Mouse (Mus musculus) CD8-positive naive resting alpha-beta T cell, adult 2 months (primary cell): ENCODE results near the gene Gclm.
A peak's percentile ranks its signal among the peaks of the same experiment; 100 is the strongest.
"Not testable (repeated sequence)": the region's sequence is repeated elsewhere in the genome, so short reads cannot be mapped to it uniquely, and the experiment has no call there.

Source experiments
- DNase-seq, 2 experiments: peaks; one replicate each; pipeline ENCODE4 v3.0.0; 2022; ENCODE audit warnings: low read depth in 2 of 2, low spot score in 2 of 2

The Gclm gene

DNA sequence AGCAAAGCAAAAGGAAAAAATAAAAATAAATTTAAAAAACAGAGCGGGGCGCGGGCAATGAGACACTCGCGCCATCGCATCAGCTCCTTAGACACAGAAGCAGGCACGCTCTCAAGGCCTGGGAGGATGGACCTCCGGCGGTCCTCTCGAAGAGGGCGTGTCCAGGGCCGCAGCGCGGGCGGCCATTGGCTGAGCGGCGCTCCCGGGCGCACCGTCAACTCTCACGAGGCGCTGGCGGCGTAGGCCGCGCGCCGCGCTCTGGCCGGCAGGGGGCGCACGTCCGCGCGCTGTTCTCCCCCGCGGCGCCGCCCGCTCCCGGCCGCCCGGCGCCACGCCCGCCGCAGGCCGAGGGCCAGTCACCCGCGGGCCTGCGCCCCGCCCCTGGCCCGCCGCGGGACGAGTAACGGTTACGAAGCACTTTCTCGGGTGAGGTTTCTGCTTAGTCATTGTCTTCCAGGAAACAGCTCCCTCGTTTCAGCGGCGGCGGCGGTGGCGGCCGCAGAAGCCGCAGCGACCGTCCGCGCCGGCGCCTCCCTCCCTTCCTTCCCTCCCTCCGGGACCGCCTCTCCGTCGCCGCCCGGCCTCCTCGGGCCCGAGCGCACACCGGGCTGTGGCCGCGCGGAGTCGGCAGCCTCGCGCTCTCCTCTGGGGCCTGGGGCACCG, at the start of gene Gclm:
Gclm (plus strand) TSS at position 343 of the 663 bp plus-strand sequence.
- DNase-seq, result peak; percentile 84 to 85

DNA sequence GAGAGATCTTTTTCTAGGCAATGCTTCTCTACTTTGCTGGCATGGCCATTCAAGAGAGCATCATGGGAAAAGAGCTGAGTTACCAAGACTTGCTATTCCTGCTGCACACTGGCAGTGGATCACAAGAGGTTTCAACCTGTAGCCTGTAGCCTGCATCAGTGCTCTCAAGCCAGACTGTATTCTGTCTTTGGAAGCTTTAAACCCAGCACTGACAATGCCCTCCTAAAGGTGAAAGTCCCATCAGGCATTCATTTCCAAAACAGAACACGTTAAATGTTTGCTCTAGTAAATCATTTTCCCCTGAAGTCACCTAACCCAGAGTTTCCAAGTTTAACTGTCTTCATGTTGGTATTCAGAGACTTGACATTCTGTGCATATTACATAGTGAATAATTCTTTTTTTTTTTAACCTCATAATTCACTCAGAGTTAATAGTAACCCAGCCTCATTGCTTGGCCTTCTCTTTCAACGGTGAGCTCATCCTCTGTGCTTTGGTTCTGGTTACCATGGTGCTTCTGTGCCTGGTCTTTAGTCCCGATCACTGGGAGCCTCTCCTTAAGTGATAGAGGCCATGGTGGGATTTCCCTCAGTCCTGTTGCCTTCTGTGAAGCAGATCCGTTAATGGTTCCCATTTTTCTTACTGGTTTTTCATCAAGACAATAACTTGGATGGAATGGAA, 48.6 kb upstream of the Gclm start:
- no peak for DNase-seq

DNA sequence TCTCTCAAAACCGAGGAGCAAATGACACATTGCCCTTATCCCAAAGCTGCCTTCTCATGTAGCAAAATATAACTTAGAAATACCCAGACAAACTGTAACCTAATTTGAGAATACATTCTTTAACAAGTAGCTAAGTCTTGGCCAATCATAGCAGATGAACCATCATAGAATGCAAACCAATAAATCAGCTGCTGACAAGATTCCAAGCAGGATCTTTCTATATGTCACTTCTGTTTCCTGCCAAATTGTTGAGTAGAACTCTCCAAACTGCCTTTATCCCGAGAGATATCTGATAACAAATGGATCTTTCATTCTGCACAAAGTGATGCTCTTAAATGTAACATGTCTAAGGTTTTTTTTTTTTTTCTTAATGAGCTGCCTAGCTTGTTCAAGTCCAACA, 46.8 kb upstream of the Gclm start:
- DNase-seq, result no peak

DNA sequence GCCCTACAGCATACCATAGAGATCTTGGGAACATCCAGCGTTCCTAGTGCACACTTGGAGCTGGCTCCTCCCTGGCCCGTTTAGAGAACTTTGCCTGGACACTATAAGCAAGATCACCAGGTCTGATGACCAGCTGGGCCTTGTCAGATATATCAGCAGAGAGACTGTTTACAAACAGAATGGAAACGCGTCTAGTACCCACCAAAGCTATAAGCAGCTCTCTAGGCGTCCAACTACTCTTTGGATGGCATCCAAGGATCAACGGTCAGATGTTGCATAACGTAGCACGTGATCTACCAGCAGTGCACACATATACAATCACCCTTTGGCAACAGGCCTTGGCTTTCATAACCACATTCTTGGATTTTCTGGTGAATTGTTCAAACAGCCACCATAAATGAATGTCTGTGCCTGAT, 46.4 kb upstream of the Gclm start:
- DNase-seq, result no peak

DNA sequence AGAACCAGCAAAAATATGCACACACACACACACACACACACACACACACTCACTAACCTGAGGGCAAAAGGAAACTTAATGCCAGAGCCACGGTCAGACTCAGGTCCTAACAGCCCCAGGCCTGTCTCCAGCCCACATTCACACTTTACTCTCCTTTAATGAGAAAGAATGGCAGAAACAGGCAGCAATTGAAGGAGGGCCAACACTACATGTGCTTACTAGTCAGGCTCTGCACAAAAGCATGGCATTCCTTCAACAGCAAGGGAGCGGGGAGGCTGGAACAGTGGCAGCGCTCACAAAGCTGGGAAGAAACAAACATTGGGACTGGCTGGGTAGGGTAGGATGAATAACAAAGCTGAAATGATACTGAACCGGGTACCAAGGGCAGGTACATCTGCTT, 45.8 kb upstream of the Gclm start:
- DNase-seq, result no peak

DNA sequence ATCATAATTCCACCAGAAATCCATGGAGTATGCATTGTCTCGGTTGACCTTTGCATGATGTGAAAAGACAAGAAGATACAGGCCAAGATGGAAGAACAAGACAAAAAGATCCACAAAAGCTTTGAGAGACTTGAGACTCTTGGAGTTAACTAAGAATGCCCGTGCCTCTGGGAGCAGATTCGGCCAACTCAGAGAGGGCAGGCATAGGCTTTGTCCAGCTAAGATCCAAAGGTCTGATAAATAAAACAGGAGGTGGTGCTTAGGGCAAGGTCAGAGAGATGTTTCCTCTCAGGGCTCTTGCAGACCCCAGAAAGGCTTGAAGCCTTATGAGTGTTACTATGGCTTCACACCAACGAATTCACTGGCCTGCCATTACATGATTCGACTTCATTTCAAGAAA, 45.3 kb upstream of the Gclm start:
- DNase-seq, result no peak

DNA sequence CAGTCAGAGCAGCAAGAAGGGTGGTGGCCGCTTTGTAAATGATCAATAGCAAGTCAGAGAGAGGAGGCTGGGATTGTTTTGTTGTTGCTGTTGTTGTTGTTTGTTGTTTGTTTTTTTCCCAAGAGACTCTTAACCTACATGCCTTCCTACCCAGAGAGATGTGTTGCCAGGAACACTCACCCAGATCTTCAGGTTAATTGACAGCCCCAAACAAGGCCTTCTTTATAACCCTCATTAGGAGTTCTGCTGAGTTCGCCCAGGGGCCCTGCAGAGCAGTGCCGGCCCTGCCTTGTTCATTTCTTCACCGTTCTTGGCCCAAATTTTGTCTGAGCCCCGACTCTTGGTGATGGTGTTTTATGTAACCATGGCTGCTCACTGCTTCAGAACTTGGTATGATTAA, 44.9 kb upstream of the Gclm start:
- DNase-seq, result no peak

DNA sequence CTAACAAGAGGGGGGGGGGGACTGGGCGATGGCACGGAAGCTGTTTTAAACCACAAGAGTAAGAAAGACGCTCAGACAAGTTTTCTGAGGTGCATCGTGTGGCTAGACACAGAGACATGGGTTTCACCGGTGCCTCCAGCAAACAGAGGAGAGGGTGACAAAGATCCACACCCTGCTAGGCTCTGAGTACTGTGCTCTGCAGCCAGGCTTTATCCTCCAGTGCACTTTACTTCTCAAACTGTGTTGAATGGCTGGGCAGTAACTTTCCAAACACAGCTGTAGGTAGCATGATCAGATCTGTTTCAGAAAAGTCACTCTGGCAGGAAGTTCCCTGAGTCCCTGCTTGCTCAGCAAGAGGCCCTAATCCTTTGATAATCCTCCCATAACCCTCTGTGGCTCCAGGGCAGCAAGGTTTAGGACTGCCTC, 43.0 kb upstream of the Gclm start:
- DNase-seq, result peak; percentile 10 to 32

DNA sequence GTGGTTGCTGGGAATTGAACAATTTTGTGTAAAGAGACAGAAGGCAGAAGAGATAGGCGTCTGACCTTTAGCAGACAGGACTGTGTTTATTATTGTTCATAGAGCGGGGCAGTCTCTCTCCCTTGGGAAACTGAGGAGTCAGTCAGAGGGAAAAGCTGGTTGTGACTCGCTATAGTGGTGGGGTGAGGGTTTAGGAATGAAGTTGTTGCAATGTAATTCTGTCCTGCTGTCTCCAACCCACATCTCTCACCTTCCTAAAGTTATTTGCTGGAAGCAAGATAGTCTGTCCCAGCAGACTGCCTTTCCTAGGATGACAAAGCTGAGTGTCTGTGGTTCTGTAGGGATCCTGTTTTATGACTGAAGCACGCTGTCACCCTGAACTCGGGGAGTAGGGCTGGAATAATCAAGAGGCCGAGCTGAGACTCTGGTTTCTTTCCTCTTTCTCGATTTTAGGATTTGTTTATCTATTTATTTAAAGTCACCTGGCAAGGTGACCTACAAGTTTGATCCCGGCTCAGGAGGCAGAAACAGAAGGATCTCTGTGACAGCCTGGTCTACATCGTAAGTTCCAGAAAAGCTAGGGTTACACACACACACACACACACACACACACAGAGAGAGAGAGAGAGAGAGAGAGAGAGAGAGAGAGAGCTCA, 41.6 kb upstream of the Gclm start:
- no peak for DNase-seq

DNA sequence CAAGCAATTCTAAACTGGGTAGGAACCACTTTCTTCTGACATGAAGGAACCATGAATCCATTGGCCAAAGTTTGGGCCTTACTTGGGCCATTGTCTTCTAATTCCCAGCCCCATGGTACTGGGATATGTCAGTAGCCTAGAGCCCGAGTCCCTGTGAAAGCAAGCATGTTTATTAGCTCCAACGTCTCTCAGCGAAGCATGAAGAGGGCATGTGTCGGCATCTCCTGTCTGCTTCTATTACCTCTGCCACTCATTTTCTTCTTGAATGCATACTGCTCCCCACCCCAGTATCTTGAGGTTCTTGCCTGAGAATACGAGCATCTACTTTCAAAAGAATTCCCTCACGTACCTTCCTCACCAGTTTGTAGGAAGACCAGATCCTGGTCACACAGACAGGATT, 39.6 kb upstream of the Gclm start:
- no peak for DNase-seq

DNA sequence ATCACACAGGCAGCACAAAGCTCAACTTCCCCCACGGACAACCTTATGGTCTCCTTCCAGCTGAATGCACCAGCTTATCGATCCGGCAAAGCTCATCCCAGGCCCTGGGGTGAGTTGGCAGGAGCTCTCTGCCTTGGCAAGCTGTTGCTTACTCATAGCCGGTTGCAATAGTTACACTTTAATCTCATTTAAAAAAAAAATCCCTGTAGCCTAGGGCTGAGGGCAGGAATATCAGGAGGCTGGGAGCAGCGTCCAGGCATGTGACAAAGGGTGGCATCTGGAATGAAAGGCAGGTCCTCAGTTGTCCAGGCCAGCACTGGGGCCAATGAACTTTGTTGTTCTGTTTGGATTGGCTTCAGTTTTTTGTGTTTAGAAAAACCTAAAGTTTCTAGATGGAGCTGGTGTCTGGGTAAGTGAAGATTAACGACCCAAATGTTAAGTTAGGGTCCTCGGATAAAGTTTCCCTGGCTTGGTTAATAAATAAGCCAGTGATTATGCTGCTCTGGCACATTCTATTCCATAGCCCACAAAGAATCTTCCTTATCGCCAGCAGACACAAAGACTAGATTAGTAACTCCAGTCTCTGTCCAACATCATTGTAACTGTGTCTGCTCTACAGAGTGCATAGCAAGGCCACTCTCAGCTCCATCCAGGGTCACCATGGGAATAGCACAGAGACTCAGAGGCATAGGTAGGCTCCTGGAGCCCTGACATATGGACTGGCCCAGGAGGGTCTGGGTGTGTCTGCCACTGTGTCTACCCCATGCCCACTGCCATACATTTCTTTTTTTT, 38.9 kb upstream of the Gclm start:
- DNase-seq, result no peak

DNA sequence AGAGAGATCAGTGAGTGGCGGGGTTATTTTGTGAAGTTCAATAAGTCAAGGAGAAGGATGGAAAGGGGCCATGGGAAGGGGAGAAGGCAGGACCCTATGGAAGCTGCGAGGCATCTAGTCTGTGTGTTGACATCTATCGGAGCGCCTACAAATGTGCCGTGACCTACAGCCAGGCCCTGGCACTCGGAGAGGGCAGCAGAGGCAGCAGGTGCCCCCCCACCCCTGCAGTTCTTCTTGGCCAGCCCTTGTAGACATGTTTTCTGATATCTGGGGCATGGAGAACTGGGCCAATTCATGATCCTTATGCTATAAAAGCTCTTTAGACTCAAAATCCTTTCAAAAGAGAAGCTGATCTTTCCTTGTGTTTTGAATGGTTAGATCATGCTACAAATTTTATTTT, 37.6 kb upstream of the Gclm start:
- DNase-seq, result no peak

DNA sequence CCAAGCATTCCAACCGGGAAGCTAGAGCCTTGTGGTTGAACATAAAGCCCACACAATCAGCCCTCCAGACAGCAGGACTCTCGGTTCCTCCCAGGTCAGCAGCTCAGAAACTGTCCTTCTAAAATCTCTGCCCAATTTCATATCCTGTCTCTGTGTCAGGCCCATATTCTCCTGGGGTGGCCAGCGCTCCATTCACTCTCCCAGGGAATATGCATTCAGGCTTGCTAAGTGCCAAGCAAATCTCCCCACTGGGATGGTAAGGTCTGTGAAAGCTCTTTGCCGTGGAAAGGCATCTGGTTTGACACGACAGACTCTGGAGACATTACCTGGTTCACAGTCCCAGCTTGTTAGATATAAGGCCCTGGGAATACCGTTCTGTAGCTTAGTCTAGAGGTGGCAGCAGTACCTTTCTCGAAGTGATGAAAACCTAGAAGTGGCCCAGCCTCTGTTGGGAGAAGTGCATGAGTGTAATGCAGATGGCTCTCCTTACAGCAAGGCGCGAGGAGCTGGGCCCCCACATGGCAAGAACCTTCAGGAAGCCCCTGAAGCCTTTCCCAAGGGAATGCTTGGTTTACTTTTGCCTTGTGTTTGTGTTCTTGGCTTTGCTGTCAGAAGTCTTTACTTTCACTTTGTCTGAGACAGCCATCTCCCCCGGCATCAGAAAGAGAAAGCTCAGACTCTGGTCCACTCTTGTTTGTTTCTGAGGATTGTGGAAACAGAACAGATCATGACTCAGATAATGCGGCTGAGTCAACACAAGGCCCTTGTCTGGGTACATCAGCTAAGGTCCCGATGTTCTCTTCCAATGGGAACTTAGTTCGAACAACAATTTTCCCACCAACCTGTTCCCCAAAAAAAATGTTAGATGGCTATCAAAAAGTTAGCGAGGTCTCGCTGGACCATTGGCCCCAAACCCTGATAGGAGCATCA, 36.8 kb upstream of the Gclm start:
- DNase-seq, result no peak

DNA sequence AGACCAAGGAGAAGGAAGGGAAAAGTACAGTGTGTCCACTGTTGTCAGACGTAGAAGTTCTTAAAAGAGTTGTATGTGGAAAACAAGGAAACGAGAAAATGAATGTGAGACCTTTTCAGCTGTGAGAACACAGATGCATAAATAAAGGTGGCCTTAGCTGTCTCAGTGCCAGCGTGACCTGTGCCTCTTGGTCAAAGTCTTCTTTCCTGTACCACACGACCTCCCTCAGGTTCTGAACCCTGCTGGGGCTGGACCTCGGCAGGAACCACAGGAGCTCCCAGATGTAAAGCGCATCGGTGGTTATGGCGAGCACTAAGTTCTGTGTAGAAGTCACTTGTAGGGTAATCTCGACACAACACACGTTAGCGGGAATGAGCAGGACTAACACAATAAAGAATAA, 35.8 kb upstream of the Gclm start:
- DNase-seq, result no peak

DNA sequence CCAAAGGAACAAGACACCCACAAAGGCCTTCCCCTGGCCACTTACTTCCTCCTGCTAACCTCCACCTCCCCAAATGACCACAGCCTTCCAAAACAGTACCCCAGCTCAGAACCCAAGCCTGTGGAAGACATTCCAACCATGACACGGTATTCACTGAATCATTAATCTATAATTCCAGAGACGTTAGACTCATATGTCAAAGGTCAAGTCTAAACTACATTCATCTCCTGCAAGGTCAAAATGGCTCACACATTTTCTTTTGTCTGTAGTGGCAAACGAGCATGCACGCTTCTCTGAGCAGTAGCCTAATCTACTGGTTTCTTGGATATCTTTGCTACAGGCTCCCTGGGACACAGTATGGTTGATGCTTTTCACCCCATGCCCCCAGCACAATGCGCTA, 34.9 kb upstream of the Gclm start:
- no peak for DNase-seq

DNA sequence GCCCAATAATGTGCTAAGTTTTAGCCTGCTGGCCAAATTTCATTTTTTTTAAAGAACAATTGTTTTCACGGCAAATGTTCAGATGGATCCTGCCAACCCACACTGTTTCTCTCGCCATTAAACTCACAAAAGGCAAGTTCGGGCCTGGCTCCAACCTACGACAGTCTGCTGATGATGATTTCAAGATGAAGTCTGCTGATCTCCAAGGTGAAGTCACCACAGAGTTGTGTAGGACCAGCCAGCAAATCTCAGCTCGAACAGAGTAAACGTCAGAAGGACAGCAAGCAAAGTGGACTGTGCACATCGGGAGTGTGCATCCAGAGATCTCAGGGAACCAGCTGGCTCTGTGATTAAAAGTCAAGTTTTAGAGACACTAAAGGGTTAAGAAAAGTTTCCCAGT, 34.5 kb upstream of the Gclm start:
- DNase-seq, result no peak

DNA sequence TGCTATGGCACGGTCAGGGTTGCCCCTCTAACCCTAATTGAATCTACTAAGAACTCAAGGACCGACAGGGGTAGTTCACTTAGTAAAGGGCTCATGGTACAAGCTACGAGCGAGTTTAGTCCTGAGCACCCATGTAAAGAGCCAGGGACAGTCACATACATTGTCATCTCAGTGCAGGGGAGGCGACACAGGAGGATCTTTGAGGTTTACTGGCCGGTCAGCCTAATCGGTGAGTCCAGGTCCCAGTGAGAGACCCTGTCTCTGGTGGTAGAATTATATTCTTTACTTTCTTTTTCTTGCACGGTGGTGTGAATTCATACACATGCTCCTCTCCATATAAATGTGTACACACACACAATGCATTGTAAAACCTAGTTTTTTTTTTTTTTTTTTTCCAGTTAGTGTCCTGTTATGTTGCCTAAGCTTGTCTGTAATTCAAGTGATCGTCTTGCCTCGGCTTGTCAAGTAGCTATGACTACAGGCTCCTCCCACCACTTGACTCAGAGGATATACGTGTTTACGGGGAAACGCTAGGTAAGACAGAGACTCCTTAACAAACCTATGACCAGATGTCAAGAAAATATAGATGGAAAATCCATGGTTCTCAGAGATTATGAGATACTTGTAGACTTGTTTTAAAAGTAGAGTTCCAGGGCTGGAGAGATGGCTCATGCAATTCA, 33.8 kb upstream of the Gclm start:
- no peak for DNase-seq

DNA sequence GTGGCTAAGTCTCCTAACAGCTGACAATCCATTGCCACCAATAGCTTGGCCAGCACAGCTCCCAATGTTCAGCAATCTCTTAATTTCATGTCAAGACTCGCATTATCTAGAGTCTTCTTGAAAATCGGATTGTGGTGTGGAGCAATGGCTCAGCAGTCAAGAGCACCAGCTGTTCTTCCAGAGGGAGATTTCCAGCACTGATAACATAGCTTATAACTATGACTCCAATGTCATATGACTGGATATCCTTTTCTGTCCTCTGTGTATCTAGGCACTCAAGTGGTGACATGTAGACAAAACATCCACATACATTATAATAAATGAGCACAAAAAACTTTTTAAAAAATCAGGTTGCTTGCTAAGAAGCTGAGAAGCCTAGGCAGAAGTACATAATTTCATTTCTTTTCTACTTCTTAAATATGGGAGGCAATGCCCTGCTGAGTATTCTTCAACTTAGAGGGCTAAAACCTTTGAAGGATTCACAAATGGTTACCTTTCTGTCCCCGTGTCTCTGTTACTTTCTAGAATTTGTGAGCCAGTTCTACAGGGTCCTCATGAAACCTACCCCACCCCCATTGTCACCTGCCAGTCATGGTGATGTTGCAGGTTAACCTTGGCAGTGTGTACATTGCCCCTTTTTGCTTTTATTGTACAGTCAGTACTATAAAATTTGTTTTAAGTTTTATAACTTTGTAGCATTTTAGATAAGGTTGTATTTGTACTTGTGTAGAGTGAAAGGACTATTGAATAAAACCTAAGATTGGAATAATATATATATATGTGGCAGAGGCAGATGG, 23.9 kb upstream of the Gclm start:
- no peak for DNase-seq

DNA sequence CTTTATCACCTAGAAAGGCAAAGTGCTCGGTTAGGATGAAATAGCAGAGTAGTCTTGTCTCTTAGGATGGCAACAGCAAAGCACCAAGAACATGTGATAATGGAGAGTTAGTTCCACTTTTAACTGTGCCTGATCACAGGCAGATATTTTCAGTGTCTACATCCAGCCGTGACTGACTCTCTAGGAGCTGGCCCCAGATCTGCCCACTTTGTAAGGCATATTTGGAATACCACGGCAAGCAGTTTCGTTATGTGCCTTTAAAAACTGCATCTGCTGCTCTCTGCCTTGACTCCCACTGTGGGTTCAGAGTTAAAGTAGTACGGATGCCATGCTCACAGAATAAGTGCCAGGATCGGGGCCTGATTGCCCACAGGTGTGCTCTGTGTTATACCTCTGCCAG, 18.4 kb upstream of the Gclm start:
- DNase-seq, result not testable (repeated sequence)
